Mouse (Mus musculus) cerebellum, postnatal 10 days (tissue): Measurements from ENCODE around the gene Hoxc10.

Experiments
- DNase-seq, 2 experiments: peaks; one replicate each; pipeline ENCODE4 v3.0.0; 2021; ENCODE audit warnings: mixed read lengths in 2 of 2

Hoxc10 gene

GRCm38 (mm10) chr15:103014166-103015008 lies 47.8 kb downstream of the Hoxc10 start:
- peak in 1 of 2 experiments; percentile 33 for DNase-seq

- DNase-seq: no peak
These were observed 48.4 kb downstream of the Hoxc10 start for GRCm38 (mm10) chr15:103015009-103015399.

GRCm38 (mm10) chr15:103015406-103016166 lies 49.0 kb downstream of the Hoxc10 start:
- DNase-seq: no peak

GRCm38 (mm10) chr15:103018636-103019035 lies 52.0 kb downstream of the Hoxc10 start, which contains the start of gene Hoxc4:
TSS of gene Hoxc4 (plus strand) at chr15:103018934.
- DNase-seq: no peak

GRCm38 (mm10) chr15:103020899-103021418 lies 54.4 kb downstream of the Hoxc10 start:
- DNase-seq: no peak
